Mouse (Mus musculus) hindbrain, embryonic 15.5 days (tissue): ENCODE results near the gene Pde1b. TPM values are rescaled to one million over a fixed set of nuclear protein-coding genes. Genes with fewer than 3 reads are reported as not detected.

Experiments used
- ATAC-seq: fragments of 200-750 bp; cut with Nextera tagmentation; 2 replicates; pipeline ENCODE4 v1.8.0; 2017; ENCODE audit warnings: low read depth, moderate number of reproducible peaks, moderate TSS enrichment; ENCODE audit not compliant: low FRiP score
- H3K27ac ChIP-seq: fragments of 300-500 bp; sonication (generic); replicated peaks from 2 replicates; pipeline ENCODE4 v1.5.1; 2015; ENCODE audit warnings: mild to moderate bottlenecking, inconsistent platforms
- H3K27me3 ChIP-seq: fragments of 300-500 bp; sonication (generic); 2 replicates; pipeline ENCODE4 v1.6.1; 2015; ENCODE audit warnings: control low read depth, inconsistent platforms
- H3K36me3 ChIP-seq: fragments of 300-500 bp; sonication (generic); 2 replicates; pipeline ENCODE4 v1.6.1; 2015; ENCODE audit warnings: control low read depth, inconsistent platforms
- H3K4me1 ChIP-seq: fragments of 300-500 bp; sonication (generic); replicated peaks from 2 replicates; pipeline ENCODE4 v1.6.1; 2015; ENCODE audit warnings: control low read depth, inconsistent platforms
- H3K4me2 ChIP-seq: fragments of 300-500 bp; sonication (generic); 2 replicates; pipeline ENCODE4 v1.6.1; 2015; ENCODE audit warnings: moderate library complexity, mild to moderate bottlenecking, inconsistent platforms
- H3K4me3 ChIP-seq: fragments of 300-500 bp; sonication (generic); 2 replicates; pipeline ENCODE4 v1.5.1; 2015; ENCODE audit warnings: mild to moderate bottlenecking, inconsistent platforms
- H3K9ac ChIP-seq: fragments of 300-500 bp; sonication (generic); 2 replicates; pipeline ENCODE4 v1.6.1; 2015; ENCODE audit warnings: inconsistent platforms
- H3K9me3 ChIP-seq: fragments of 300-500 bp; sonication (generic); 2 replicates; pipeline ENCODE4 v1.6.1; 2016; ENCODE audit warnings: control low read depth, inconsistent platforms
- WGBS: fragments of 180-500 bp; shearing (Covaris S2); methylation state at CpG from one replicate; pipeline ENCODE4 v1.1.7; 2015; 5-methylcytosine and 5-hydroxymethylcytosine counted together
- polyA plus RNA-seq: library from polyadenylated mRNA; unstranded; fragments of >200 nt; fragmentation: Nextera tagmentation; extraction: Ambion mirVana; gene quantifications from 2 replicates; pipeline ENCODE4 v1.2.1, GENCODE M21; 2015

The Pde1b gene
- 79.4 and 94.9 TPM in 2 replicates for polyA plus RNA-seq

- peak within 1 kb of the TSS; percentile 91 for H3K27ac ChIP-seq
- no peaks in the 10 kb centered on the region for H3K36me3 ChIP-seq
- H3K27me3 ChIP-seq = no peaks in the 10 kb centered on the region
- WGBS = under 1% methylated on average over 62 of the region's 63 CpGs
- H3K9ac ChIP-seq = peak within 1 kb of the TSS; percentile 92
- peak within 1 kb of the TSS; percentile 79 for H3K4me3 ChIP-seq
- peak within 1 kb of the TSS; percentile 91 for H3K4me2 ChIP-seq
- peaks cover 60% of the 10 kb centered on the region for H3K4me1 ChIP-seq
- H3K9me3 ChIP-seq = no peaks in the 10 kb centered on the region
- peak; percentile 84 for ATAC-seq
These were observed at the start of gene Pde1b for GRCm38 (mm10) chr15:103502435-103503250. Pde1b (plus strand) TSS chr15:103503034.

- H3K36me3 ChIP-seq = no peaks in the 10 kb centered on the region
- no peak for ATAC-seq
- no peak within 1 kb of the TSS for H3K9ac ChIP-seq
- H3K4me2 ChIP-seq = no peak within 1 kb of the TSS
- no peaks in the 10 kb centered on the region for H3K9me3 ChIP-seq
- no peak within 1 kb of the TSS for H3K27ac ChIP-seq
- H3K27me3 ChIP-seq = no peaks in the 10 kb centered on the region
- WGBS = 93% methylated on average over 13 of the region's 13 CpGs
- H3K4me3 ChIP-seq = no peak within 1 kb of the TSS
- no peaks in the 10 kb centered on the region for H3K4me1 ChIP-seq
These were observed 49.1 kb upstream of the Pde1b start, which contains the start of gene Nckap1l for GRCm38 (mm10) chr15:103453551-103454218. Nckap1l (plus strand) TSS chr15:103453794.

GRCm38 (mm10) chr15:103454449-103454848, 48.4 kb upstream of the Pde1b start:
- H3K4me1 ChIP-seq = no peaks in the 10 kb centered on the region
- no peak overlapping the region for H3K4me3 ChIP-seq
- H3K27ac ChIP-seq = no peak overlapping the region
- no peak overlapping the region for H3K4me2 ChIP-seq
- H3K9ac ChIP-seq = no peak overlapping the region
- no peaks in the 10 kb centered on the region for H3K27me3 ChIP-seq
- WGBS = 90% methylated on average over 6 of the region's 6 CpGs
- H3K36me3 ChIP-seq = no peaks in the 10 kb centered on the region
- H3K9me3 ChIP-seq = no peaks in the 10 kb centered on the region
- ATAC-seq = no peak

- Histone ChIP-seq H3K27ac (no peak overlapping the region), H3K9me3 (no peaks in the 10 kb centered on the region), H3K4me2 (no peak overlapping the region), H3K4me3 (no peak overlapping the region), H3K9ac (no peak overlapping the region), H3K27me3 (no peaks in the 10 kb centered on the region), H3K36me3 (no peaks in the 10 kb centered on the region), H3K4me1 (no peaks in the 10 kb centered on the region)
- no peak for ATAC-seq
- 67% methylated on average over 7 of the region's 7 CpGs for WGBS
These were observed 40.1 kb upstream of the Pde1b start for GRCm38 (mm10) chr15:103462539-103463261.

- no peak for ATAC-seq
- Histone ChIP-seq H3K4me1 (no peaks in the 10 kb centered on the region), H3K36me3 (no peaks in the 10 kb centered on the region), H3K4me3 (no peak overlapping the region), H3K9me3 (no peaks in the 10 kb centered on the region), H3K27me3 (no peaks in the 10 kb centered on the region), H3K9ac (no peak overlapping the region), H3K4me2 (no peak overlapping the region), H3K27ac (no peak overlapping the region)
- WGBS = 80% methylated on average over 7 of the region's 7 CpGs
These were observed 31.2 kb upstream of the Pde1b start for GRCm38 (mm10) chr15:103471488-103472194.

- H3K4me3 ChIP-seq = no peak overlapping the region
- no peaks in the 10 kb centered on the region for H3K27me3 ChIP-seq
- no peaks in the 10 kb centered on the region for H3K36me3 ChIP-seq
- H3K4me2 ChIP-seq = no peak overlapping the region
- H3K4me1 ChIP-seq = no peaks in the 10 kb centered on the region
- no peak overlapping the region for H3K9ac ChIP-seq
- no peak overlapping the region for H3K27ac ChIP-seq
- WGBS = 53% methylated on average over 3 of the region's 3 CpGs
- no peak for ATAC-seq
- no peaks in the 10 kb centered on the region for H3K9me3 ChIP-seq
These were observed 30.6 kb upstream of the Pde1b start for GRCm38 (mm10) chr15:103472265-103472664.

DNA sequence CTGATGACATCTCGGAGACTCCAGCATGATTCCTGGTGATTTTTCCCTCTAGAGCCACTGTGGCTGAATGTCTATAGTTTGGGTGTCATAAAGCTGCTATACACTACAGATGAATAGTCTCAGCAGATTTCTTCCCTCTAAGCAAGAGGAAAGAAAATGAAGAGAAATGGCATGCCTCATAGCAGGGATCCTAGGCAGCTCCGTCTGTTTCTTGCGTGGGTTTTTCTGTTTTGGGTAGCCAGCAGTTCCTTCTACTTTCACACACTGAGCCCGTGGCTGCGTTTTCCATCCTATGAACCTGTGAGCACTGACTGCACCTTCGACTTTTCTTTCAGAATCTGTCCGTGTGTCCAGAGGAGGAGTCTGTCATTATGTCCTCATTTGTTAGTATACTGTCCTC, 29.7 kb upstream of the Pde1b start:
- ATAC-seq = no peak
- Histone ChIP-seq H3K27ac (no peak overlapping the region), H3K9me3 (no peaks in the 10 kb centered on the region), H3K4me2 (no peak overlapping the region), H3K9ac (no peak overlapping the region), H3K4me1 (no peaks in the 10 kb centered on the region), H3K4me3 (no peak overlapping the region), H3K27me3 (no peaks in the 10 kb centered on the region), H3K36me3 (no peaks in the 10 kb centered on the region)
- whole genome bisulfite sequencing = 89% methylated on average over 7 of the region's 7 CpGs

GRCm38 (mm10) chr15:103473769-103474168, 29.1 kb upstream of the Pde1b start:
- Histone ChIP-seq H3K4me2 (no peak overlapping the region), H3K27me3 (no peaks in the 10 kb centered on the region), H3K4me3 (no peak overlapping the region), H3K36me3 (no peaks in the 10 kb centered on the region), H3K27ac (no peak overlapping the region), H3K9ac (no peak overlapping the region), H3K4me1 (no peaks in the 10 kb centered on the region), H3K9me3 (no peaks in the 10 kb centered on the region)
- no peak for ATAC-seq
- 93% methylated on average over 5 of the region's 5 CpGs for WGBS

GRCm38 (mm10) chr15:103479080-103479606, 23.7 kb upstream of the Pde1b start:
- H3K36me3 ChIP-seq = no peaks in the 10 kb centered on the region
- no peak for ATAC-seq
- no peaks in the 10 kb centered on the region for H3K27me3 ChIP-seq
- no peak overlapping the region for H3K4me2 ChIP-seq
- H3K4me3 ChIP-seq = no peak overlapping the region
- H3K9me3 ChIP-seq = no peaks in the 10 kb centered on the region
- no peak overlapping the region for H3K9ac ChIP-seq
- no peaks in the 10 kb centered on the region for H3K4me1 ChIP-seq
- no peak overlapping the region for H3K27ac ChIP-seq
- WGBS = 64% methylated on average over 1 of the region's 1 CpGs

DNA sequence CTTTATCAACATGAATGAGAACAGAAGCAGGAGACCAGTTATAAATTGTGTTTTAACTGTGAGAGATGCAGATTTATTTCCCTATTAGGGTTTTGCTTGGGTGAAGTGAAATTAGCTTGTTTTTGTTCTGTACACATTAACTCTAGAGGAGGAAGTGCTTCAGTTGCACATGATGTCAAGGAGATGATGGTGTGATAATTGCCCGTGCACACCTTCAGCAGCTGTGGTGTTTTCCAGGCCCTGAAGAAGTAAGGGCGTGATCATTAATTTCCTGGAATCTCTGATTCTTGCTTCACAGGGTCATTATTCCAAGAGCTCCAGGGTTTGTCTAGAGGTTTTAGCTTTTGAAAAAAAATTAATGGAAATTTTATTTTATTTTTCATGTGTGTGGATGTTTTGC, 22.7 kb upstream of the Pde1b start:
- no peak for ATAC-seq

GRCm38 (mm10) chr15:103482488-103482887, 20.3 kb upstream of the Pde1b start:
- H3K27ac ChIP-seq = no peak overlapping the region
- peaks cover 12% of the 10 kb centered on the region for H3K4me1 ChIP-seq
- no peak overlapping the region for H3K4me3 ChIP-seq
- H3K9me3 ChIP-seq = no peaks in the 10 kb centered on the region
- no peak overlapping the region for H3K4me2 ChIP-seq
- ATAC-seq = peak; percentile 63; the same call in 1 of the 2 replicates
- 0% methylated on average over 1 of the region's 1 CpGs for WGBS
- H3K36me3 ChIP-seq = no peaks in the 10 kb centered on the region
- no peak overlapping the region for H3K9ac ChIP-seq
- no peaks in the 10 kb centered on the region for H3K27me3 ChIP-seq

More for the DNA sequence above, 22.7 kb upstream of the Pde1b start:
- Histone ChIP-seq H3K36me3 (no peaks in the 10 kb centered on the region), H3K4me2 (no peak overlapping the region), H3K27me3 (no peaks in the 10 kb centered on the region), H3K9ac (no peak overlapping the region), H3K27ac (no peak overlapping the region), H3K4me1 (peaks cover 9% of the 10 kb centered on the region), H3K9me3 (no peaks in the 10 kb centered on the region), H3K4me3 (no peak overlapping the region)
- WGBS = 87% methylated on average over 2 of the region's 2 CpGs
